ENCODE assay signal across 29 mouse cellular contexts in genomic region chr10:17470880-17471279, GRCm38 (mm10).
"Had no signal": no experiment of that assay in that cellular context is flagged by ENCODE, and none has a peak within 500 bp of the region (broad histone marks: within the 10 kb centered on the region; RNA-seq: fewer than 3 reads in every experiment).

No protein-coding gene starts in this region.

- H3K4me3 ChIP-seq: embryonic facial prominence, embryonic 10.5 days; embryonic facial prominence, embryonic 12.5 days; embryonic facial prominence, embryonic 13.5 days; embryonic facial prominence, embryonic 15.5 days; erythroblast, embryonic 14.5 days; forebrain, embryonic 10.5 days; forebrain, embryonic 12.5 days; forebrain, embryonic 13.5 days; forebrain, embryonic 15.5 days; gastrocnemius, adult 2 months had no signal

- ATAC-seq: forebrain, embryonic 13.5 days; forebrain, embryonic 14.5 days; forebrain, embryonic 15.5 days; forebrain, embryonic 16.5 days; forebrain, postnatal 0 days had no signal

- H3K27ac ChIP-seq: embryonic facial prominence, embryonic 10.5 days; embryonic facial prominence, embryonic 12.5 days; embryonic facial prominence, embryonic 13.5 days; embryonic facial prominence, embryonic 15.5 days; forebrain, embryonic 10.5 days; forebrain, embryonic 12.5 days; forebrain, embryonic 13.5 days; forebrain, embryonic 15.5 days; gastrocnemius, adult 2 months had no signal

- DNase-seq: cerebellum, adult 18-20 months; cerebellum, adult 2 months; cerebellum, adult 8-10 months; cerebellum, adult 9-10 months; cerebellum, adult 9-11 months; cerebellum, postnatal 10 days; cerebellum, postnatal 14 days; cerebellum, postnatal 25 days; cerebellum, postnatal 36 days; embryo, embryonic 11 days; forebrain, postnatal 0 days; gastrocnemius, adult 2 months; gastrocnemius, postnatal 10 days; gastrocnemius, postnatal 14 days; gastrocnemius, postnatal 25 days; gastrocnemius, postnatal 36 days; heart, adult 11 months; heart, adult 18-20 months had no signal

- H3K9ac ChIP-seq: embryonic facial prominence, embryonic 12.5 days; embryonic facial prominence, embryonic 13.5 days; embryonic facial prominence, embryonic 15.5 days; forebrain, embryonic 12.5 days; forebrain, embryonic 13.5 days; forebrain, embryonic 15.5 days; forebrain, postnatal 0 days had no signal

- H3K9me3 ChIP-seq: embryonic facial prominence, embryonic 10.5 days; embryonic facial prominence, embryonic 12.5 days; embryonic facial prominence, embryonic 13.5 days; embryonic facial prominence, embryonic 15.5 days; forebrain, embryonic 10.5 days; forebrain, embryonic 12.5 days; forebrain, embryonic 13.5 days; forebrain, embryonic 15.5 days had no signal

- H3K36me3 ChIP-seq: embryonic facial prominence, embryonic 10.5 days; embryonic facial prominence, embryonic 12.5 days; embryonic facial prominence, embryonic 13.5 days; embryonic facial prominence, embryonic 15.5 days; forebrain, embryonic 10.5 days; forebrain, embryonic 12.5 days; forebrain, embryonic 15.5 days had no signal

- H3K4me2 ChIP-seq: embryonic facial prominence, embryonic 12.5 days; embryonic facial prominence, embryonic 13.5 days; embryonic facial prominence, embryonic 15.5 days; forebrain, embryonic 12.5 days; forebrain, embryonic 13.5 days; forebrain, embryonic 15.5 days had no signal

- H3K4me1 ChIP-seq: embryonic facial prominence, embryonic 12.5 days; embryonic facial prominence, embryonic 13.5 days; embryonic facial prominence, embryonic 15.5 days; forebrain, embryonic 13.5 days; forebrain, embryonic 15.5 days had no signal

- H3K27me3 ChIP-seq: embryonic facial prominence, embryonic 12.5 days; embryonic facial prominence, embryonic 13.5 days; embryonic facial prominence, embryonic 15.5 days; forebrain, embryonic 12.5 days; forebrain, embryonic 13.5 days; forebrain, embryonic 15.5 days had no signal
